Mouse (Mus musculus) intestine, postnatal 0 days (tissue): ENCODE measurements at regions not wholly inside any gene's neighbourhood (a gene's known extent, or its start where the extent isn't known, plus 50 kb on each side); places are given as distances from the start of the nearest gene placed in this dataset.
A peak's percentile ranks its signal among the peaks of the same experiment; 100 is the strongest.

Source experiments
- ATAC-seq: fragments of 200-750 bp; cut with Nextera tagmentation; 2 replicates; pipeline ENCODE4 v1.8.0; 2017; ENCODE audit warnings: mild to moderate bottlenecking, moderate TSS enrichment, moderate library complexity
- H3K27ac ChIP-seq: fragments of 300-500 bp; sonication (generic); 2 replicates; pipeline ENCODE4 v1.5.1; 2014; ENCODE audit warnings: mild to moderate bottlenecking, low read depth, low read length, moderate library complexity
- H3K27me3 ChIP-seq: fragments of 300-500 bp; sonication (generic); replicated peaks from 2 replicates; pipeline ENCODE4 v1.6.1; 2014; ENCODE audit warnings: low read length, mixed read lengths; ENCODE audit not compliant: control insufficient read depth, insufficient read depth
- H3K36me3 ChIP-seq: fragments of 300-500 bp; sonication (generic); 2 replicates; pipeline ENCODE4 v1.6.1; 2014; ENCODE audit warnings: mild to moderate bottlenecking, moderate library complexity; ENCODE audit not compliant: control insufficient read depth, insufficient read depth
- H3K4me1 ChIP-seq: fragments of 300-500 bp; sonication (generic); replicated peaks from 2 replicates; pipeline ENCODE4 v1.6.1; 2014; ENCODE audit warnings: antibody characterized with exemption, low read length, mixed read lengths; ENCODE audit not compliant: control insufficient read depth, insufficient read depth
- H3K4me2 ChIP-seq: fragments of 300-500 bp; sonication (generic); replicated peaks from 2 replicates; pipeline ENCODE4 v1.6.1; 2014; ENCODE audit warnings: low read depth, mild to moderate bottlenecking, moderate library complexity
- H3K4me3 ChIP-seq: fragments of 300-500 bp; sonication (generic); 2 replicates; pipeline ENCODE4 v1.5.1; 2014; ENCODE audit warnings: low read depth, low read length
- H3K9ac ChIP-seq: fragments of 300-500 bp; sonication (generic); 2 replicates; pipeline ENCODE4 v1.6.1; 2014; ENCODE audit warnings: mild to moderate bottlenecking, low read depth, low read length
- H3K9me3 ChIP-seq: fragments of 300-500 bp; sonication (generic); 2 replicates; pipeline ENCODE4 v1.6.1; 2016; ENCODE audit warnings: mixed run types; ENCODE audit not compliant: control insufficient read depth
- CTCF ChIP-seq: sonication (generic); IDR thresholded peaks from 2 replicates; pipeline ENCODE4 v1.5.1; 2016; ENCODE audit warnings: low read depth, mild to moderate bottlenecking, control low read depth, antibody characterized with exemption, moderate library complexity
- WGBS: fragments of 180-500 bp; shearing (Covaris S2); extraction: QIAGEN DNeasy Blood & Tissue Kit; methylation state at CpG from one replicate; pipeline ENCODE4 v1.1.7; 2014; 5-methylcytosine and 5-hydroxymethylcytosine counted together

DNA sequence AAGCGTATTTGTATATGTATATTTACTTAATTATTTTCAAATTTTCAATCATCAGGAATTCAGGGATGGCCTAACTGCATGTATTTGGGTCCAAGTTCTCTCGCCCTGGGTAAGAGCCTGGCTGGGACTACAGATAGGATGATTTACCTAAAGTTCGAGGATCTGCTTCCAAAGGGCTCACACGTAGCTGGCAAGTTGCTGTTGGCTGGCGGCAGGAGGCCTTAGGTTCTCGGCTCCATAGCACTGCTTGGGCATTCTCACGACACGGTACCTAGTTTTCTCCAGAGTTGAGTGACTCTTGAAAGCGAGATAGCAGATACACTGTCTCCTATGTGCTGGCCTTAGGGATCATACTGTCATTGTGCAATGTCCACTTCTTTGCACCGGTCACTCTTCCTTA, 73.9 kb upstream of the Foxo1 start:
- no peak for TF ChIP-seq CTCF
- no peak overlapping the region for H3K4me3 ChIP-seq
- no peaks in the 10 kb centered on the region for H3K27me3 ChIP-seq
- H3K36me3 ChIP-seq: no peaks in the 10 kb centered on the region
- H3K4me2 ChIP-seq: no peak overlapping the region
- WGBS: 89% methylated on average over 10 of the region's 10 CpGs
- H3K27ac ChIP-seq: no peak overlapping the region
- ATAC-seq: no peak
- no peak overlapping the region for H3K9ac ChIP-seq
- no peaks in the 10 kb centered on the region for H3K9me3 ChIP-seq
- H3K4me1 ChIP-seq: peaks cover 6% of the 10 kb centered on the region

DNA sequence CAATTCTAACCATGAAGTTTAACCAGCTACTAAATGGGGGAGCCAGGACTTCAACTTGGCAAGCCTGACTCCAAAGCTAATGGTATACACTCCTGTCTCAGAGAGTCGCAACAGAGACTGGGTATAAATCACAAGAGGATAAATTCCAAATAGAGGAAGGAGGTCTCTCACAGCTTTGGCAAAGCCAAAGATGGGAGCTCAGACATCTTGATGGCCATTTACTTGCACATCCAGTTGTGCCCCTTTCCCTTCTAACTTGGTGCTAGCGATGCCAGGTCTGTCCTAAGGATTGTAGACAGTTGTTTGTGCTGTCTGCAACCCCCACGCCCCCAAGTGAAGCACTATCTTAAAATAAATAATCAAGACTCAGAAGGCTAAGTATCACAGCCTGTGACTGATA, 72.7 kb upstream of the Foxo1 start:
- Histone ChIP-seq H3K4me1 (peaks cover 6% of the 10 kb centered on the region), H3K4me3 (no peak overlapping the region), H3K27ac (no peak overlapping the region), H3K36me3 (no peaks in the 10 kb centered on the region), H3K9me3 (no peaks in the 10 kb centered on the region), H3K9ac (peak overlapping the region; percentile 60; the same call in 1 of the 2 replicates), H3K4me2 (peak overlapping the region; percentile 90), H3K27me3 (no peaks in the 10 kb centered on the region)
- no peak for ATAC-seq
- WGBS: 58% methylated on average over 3 of the region's 3 CpGs
- no peak for TF ChIP-seq CTCF

- ATAC-seq: peak; percentile 71
- Histone ChIP-seq H3K9ac (peak overlapping the region; percentile 60), H3K36me3 (no peaks in the 10 kb centered on the region), H3K27me3 (no peaks in the 10 kb centered on the region), H3K4me2 (peak overlapping the region; percentile 90), H3K4me1 (peaks cover 6% of the 10 kb centered on the region), H3K9me3 (no peaks in the 10 kb centered on the region), H3K27ac (no peak overlapping the region; the same call in 1 of the 2 replicates), H3K4me3 (peak overlapping the region; percentile 38)
- 4% methylated on average over 37 of the region's 39 CpGs for WGBS
- peak; percentile 85 for TF ChIP-seq CTCF
These were observed 71.8 kb upstream of the Foxo1 start for GRCm38 (mm10) chr3:52196047-52196935.

DNA sequence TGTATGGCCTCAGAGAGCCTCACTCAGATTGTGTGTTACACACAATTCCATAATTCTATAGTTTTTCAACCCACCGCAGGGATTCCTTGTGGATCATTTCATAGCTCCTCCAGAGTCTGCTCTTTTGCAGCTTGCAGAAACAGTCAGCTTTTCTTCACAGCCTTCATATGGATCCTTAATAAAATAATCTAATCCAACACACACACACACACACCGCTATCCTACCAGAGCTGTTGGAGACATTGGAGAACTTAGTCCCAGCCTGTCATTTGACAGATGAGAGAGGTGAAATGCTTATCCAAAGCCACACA, 71.2 kb upstream of the Foxo1 start:
- Histone ChIP-seq H3K4me2 (no peak overlapping the region), H3K36me3 (no peaks in the 10 kb centered on the region), H3K4me3 (no peak overlapping the region), H3K27ac (no peak overlapping the region), H3K4me1 (peaks cover 6% of the 10 kb centered on the region), H3K27me3 (no peaks in the 10 kb centered on the region), H3K9me3 (no peaks in the 10 kb centered on the region), H3K9ac (no peak overlapping the region)
- TF ChIP-seq CTCF: no peak
- ATAC-seq: no peak
- WGBS: 71% methylated on average over 2 of the region's 2 CpGs

GRCm38 (mm10) chr3:52197982-52198750, 70.0 kb upstream of the Foxo1 start:
- WGBS: 45% methylated on average over 23 of the region's 23 CpGs
- Histone ChIP-seq H3K9ac (no peak overlapping the region), H3K9me3 (no peaks in the 10 kb centered on the region), H3K4me2 (peak overlapping the region; percentile 55), H3K27me3 (no peaks in the 10 kb centered on the region), H3K4me3 (peak overlapping the region; percentile 14), H3K27ac (peak overlapping the region; percentile 15; the same call in 1 of the 2 replicates), H3K4me1 (peaks cover 6% of the 10 kb centered on the region), H3K36me3 (no peaks in the 10 kb centered on the region)
- ATAC-seq: no peak; the same call in 1 of the 2 replicates
- TF ChIP-seq CTCF: no peak
